Mouse (Mus musculus): ENCODE results near the gene Dpm3.
A peak's percentile ranks its signal among the peaks of the same experiment; 100 is the strongest.

Gene Dpm3

DNA sequence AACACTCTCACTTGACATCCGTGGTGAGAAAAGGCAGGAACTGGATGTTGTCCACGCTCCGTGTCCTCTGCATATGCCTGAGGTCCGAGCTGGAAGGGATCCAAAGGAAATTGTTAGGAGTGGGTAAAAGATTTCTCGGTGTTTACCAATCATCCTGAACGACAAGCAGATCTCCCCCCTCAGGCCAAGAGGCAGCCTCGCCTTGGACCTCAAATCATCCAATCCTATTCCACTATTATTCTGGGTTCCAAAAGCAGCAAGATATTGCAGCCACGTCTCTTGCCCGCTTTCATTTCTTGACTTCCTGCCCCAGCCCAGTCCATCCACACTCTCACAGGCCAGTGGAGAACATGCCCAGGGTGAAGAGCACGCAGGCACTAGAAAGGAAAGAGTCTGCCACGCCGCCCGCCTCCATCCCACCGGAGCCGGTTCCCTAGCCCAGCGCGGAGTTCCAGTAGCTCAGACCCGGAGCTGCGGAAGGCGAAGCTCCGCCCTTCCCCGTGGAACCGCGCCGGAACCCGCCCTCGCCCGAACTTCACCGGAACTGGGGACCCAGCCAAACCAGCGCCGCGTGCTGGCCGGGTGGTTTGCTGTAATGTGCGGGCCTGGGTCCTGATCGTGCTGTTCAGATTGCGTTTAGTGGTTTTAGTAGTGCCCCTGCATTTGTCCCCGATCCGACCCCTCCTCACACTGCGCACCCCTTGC lies 11.0 kb downstream of the Dpm3 start, which contains the start of gene Slc50a1:
Gene Slc50a1, minus strand, starts transcription at position 520 of the 705 bp plus-strand sequence.
- peak; percentile 92 to 93 for DNase-seq

GRCm38 (mm10) chr3:89270891-89271290 lies 11.7 kb downstream of the Dpm3 start:
- DNase-seq = peak; percentile 64 to 66

DNA sequence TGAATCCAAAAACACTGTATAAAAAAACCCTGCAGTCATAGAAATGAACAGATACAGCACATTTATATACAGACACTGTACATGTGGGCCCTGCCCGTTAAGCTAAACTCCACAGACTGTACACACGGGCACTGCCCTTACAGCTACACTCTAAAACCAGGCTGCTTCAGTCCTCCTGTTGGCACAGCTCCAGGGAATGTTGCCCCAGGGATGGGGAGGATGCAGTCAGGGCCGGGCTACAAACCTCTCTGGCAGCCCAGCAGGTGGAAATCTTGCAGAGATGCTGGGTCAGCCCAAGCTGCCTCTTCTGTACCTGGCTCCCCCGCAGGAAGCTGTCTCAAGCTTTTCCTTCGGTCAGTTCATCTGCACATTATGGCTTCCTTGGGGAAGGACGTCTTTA lies 12.6 kb downstream of the Dpm3 start:
- DNase-seq = peak in 1 of 2 experiments; percentile 61

- no peak for DNase-seq
Observed at GRCm38 (mm10) chr3:89276061-89276460, 16.9 kb downstream of the Dpm3 start.

- DNase-seq = peak; percentile 32 to 40
Observed at GRCm38 (mm10) chr3:89277281-89278021, 18.3 kb downstream of the Dpm3 start.

- peak in 1 of 2 experiments; percentile 27 for DNase-seq
Observed at GRCm38 (mm10) chr3:89278107-89278506, 18.9 kb downstream of the Dpm3 start.

GRCm38 (mm10) chr3:89278643-89279042 lies 19.5 kb downstream of the Dpm3 start:
- peak in 1 of 2 experiments; percentile 24 for DNase-seq

DNA sequence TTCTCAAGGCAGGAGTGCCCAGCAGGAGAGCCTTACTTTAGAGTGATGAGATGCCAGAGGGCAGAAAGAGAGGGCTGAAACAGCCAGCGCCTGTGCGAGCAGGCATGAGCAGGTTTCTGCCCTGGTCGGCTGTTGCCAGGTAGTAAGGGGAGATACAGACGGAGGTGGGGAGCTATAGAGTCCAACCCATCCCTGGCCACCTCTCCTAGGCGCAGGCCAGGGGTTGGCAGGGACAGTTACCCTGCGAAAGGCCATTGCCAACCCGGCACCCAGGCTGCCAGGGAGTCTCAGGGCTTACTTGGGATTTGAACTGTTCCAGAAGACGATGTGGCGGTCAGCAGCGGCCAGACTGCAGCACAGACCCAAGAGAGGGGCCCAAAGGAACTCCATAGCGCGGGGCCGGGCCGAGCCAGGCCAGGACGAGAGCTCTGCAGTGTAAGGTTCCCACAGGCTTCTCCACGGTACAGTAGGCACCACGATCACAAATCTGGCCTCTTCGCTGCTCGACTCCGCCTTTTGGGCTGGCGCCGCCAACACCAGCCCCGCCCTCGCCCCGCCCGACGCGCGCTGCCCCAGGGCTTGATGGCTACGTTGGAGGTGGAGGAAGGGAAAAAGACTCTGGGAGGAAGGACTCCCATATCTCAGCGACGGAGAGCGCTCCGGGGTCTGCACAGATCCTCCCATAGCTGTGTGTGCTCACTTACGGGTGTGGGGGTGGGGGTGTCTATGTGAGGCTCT lies 20.2 kb downstream of the Dpm3 start:
- peak; percentile 91 to 92 for DNase-seq

DNA sequence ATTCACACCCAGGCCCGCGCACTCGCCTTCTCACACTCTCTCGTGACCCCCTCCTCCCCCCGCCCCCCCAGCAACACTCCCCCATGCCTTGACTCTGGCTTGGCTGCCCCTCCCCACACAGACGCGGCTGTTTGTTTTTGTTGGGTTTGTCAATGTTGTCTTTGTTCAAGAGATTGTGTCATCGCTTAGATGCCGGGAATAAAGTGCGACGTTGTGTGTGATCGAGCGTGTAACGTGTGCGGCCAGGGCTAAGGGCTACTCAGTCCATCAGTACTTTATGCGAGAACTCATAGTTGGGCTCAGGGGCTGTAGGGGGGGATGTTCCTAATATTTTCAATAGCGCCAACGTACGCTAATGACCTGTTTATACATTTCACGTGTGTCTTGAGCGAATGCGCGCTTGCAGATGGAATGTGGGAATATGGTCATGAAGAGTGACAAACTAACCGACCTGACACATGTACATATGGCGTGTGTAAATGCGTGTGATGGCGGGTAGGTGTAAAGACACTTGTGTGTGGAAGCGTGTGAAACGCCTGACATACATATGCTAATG lies 21.0 kb downstream of the Dpm3 start:
- DNase-seq = peak in 1 of 2 experiments; percentile 46

- peak; percentile 69 to 71 for DNase-seq
Observed at GRCm38 (mm10) chr3:89280606-89281511, 21.7 kb downstream of the Dpm3 start, which contains the start of gene Efna1. TSS of gene Efna1 (minus strand) at chr3:89281142.

DNA sequence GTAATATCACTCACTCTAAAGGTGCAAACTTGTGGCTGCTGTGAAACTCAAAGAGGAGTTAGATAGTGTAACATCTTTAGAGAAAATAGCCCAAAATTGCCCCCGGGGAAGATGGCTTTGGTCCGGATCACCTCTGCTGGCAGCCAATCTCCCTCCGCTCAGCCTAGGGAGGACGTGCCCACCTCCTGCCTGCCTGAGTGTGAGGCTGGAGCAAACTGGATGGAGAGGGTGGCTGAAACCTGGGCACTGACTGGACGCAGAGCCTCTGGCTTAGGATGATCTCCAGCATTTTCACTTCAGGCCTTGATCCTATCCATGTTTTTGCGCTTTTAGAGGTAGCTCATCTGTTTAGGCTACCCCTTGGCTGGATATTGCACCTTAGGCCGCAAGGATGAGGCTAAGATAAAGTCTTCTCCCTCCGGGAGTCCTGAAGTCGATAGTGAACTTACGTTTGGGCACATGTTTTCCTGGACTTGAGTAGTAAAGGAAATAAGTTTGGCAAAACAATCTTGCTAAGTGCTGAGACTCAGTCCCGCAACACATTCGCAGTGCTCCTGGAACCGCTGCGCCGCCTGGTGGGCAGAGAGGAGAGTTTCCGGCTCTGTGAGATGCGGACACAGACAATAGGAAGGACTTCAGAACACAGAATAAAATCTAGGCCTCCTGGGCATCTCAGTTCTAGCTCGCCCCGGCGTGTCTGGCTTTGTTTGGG lies 22.6 kb downstream of the Dpm3 start:
- DNase-seq = peak; percentile 92 to 93

- DNase-seq = no peak
Observed at GRCm38 (mm10) chr3:89282291-89282643, 23.1 kb downstream of the Dpm3 start.

DNA sequence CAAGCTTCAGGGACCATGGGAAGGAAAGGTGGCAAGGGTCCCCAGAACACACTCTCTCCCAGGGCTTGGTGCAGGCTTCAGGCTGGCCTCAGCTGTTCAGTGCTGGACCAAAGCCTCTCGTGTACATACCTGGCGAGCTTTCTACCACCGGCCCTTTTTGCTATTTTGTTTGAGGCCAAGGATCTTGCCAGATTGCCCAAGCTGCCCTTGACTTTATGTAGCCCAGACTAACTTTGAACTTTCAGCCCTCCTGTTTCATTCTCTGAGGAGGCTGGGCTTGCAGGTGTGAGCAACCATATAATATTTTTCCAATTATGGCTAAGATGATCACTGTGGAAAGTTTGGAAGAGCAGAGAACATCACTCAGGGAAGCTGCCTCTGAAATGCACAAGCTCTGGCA lies 25.1 kb downstream of the Dpm3 start:
- no peak for DNase-seq

DNA sequence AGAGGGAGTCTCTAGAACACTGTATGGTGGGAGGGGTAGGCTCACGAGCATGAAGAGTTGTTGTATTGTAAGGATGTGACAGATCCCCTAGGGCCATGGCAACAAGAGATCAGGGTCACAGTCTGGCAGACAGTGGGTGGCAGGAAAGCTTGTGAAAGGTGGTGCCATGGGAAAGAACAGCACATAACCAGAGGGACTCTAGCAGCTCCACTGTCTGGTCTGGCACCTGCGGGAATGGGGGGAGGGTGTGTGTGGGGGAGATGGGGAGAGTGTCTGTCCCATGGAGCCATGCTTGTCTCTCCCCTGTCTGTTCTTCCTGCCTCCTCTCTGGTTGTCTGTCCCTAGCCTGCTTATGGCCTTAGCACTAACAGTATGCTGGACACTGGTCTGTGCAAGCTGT lies 26.4 kb downstream of the Dpm3 start:
- DNase-seq = no peak

DNA sequence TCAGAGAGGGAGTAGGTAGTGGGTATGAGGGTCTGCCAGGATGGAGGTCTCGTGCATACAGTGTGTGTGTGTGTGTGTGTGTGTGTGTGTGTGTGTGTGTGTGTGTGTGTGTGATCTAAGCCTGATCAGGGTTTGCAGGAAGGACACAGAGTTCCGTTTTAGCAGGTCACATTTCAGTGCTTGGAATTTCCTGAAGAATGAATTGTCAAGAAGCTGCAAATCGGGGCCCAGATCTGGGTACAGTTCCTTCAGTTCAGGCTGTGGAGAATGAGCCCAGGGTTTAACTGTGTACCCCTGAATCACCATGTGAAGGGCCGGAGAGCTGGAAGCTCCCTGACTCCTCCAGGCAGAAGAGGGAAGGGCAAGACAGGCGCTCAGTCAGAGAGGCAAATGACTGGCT lies 28.1 kb downstream of the Dpm3 start:
- DNase-seq = no peak

DNA sequence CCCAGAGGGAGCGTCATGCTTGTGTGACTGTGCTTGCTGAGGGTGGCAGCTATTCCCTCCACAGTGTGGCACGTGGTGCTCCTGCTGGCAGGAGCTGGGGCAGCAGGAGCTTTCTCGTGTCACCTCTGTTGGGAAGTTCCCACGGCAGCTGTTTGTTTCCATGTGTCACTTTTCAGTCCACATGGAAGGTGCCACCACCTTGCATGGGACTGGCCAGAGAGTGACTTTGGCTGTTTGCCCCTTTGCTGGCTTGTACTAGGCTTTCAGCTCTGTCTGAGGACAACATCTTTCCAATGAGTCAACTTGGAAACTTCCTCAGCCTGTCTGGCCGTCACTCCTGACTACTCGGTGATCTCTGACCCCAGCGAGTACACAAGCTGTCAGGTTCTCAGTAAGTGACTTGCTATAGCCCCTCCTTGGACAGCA lies 29.4 kb downstream of the Dpm3 start:
- DNase-seq = no peak

- no peak for DNase-seq
Observed at GRCm38 (mm10) chr3:89291874-89292273, 32.7 kb downstream of the Dpm3 start.

- DNase-seq = no peak
Observed at GRCm38 (mm10) chr3:89292303-89292702, 33.1 kb downstream of the Dpm3 start.

GRCm38 (mm10) chr3:89293247-89293918 lies 34.2 kb downstream of the Dpm3 start:
- DNase-seq = no peak

GRCm38 (mm10) chr3:89294195-89294594 lies 35.0 kb downstream of the Dpm3 start:
- no peak for DNase-seq

All from cerebellum, postnatal 14 days (tissue).